Mouse (Mus musculus) MEL (cell line): ENCODE measurements around the gene Mtfmt.
A peak's percentile ranks its signal among the peaks of the same experiment; 100 is the strongest.

Experiments used
- CTCF ChIP-seq, 3 experiments: IDR thresholded peaks in 2 of 3; conservative IDR thresholded peaks in 1 of 3; 2 replicates each; pipeline ENCODE4 v1.5.1; 2011 to 2012; ENCODE audit warnings: low read length in 3 of 3, low read depth in 2 of 3, mild to moderate bottlenecking in 2 of 3, improper control_type of control experiment in 1 of 3, inconsistent platforms in 1 of 3, mixed read lengths in 1 of 3, moderate library complexity in 1 of 3; ENCODE audit not compliant: control insufficient read depth in 1 of 3, insufficient read depth in 1 of 3, poor library complexity in 1 of 3, severe bottlenecking in 1 of 3
- HCFC1 ChIP-seq: IDR thresholded peaks from 2 replicates; pipeline ENCODE4 v1.6.1; 2012; ENCODE audit warnings: low read depth, mild to moderate bottlenecking, inconsistent platforms, low read length, improper control_type of control experiment, moderate library complexity
- KAT2A ChIP-seq: conservative IDR thresholded peaks from 2 replicates; pipeline ENCODE4 v1.6.1; 2012; ENCODE audit warnings: low read depth, low read length, improper control_type of control experiment, inconsistent platforms
- MYB ChIP-seq: IDR thresholded peaks from 2 replicates; pipeline ENCODE4 v1.6.1; 2011; ENCODE audit warnings: mild to moderate bottlenecking, low read depth, low read length, improper control_type of control experiment
- POLR2A ChIP-seq, 2 experiments: IDR thresholded peaks; 2 replicates each; pipeline ENCODE4 v1.6.1; 2011 to 2012; ENCODE audit warnings: low read length in 2 of 2, mild to moderate bottlenecking in 2 of 2, control low read depth in 1 of 2, improper control_type of control experiment in 1 of 2, low read depth in 1 of 2, moderate library complexity in 1 of 2; ENCODE audit not compliant: control insufficient read depth in 1 of 2, insufficient read depth in 1 of 2, poor library complexity in 1 of 2
- TCF12 ChIP-seq: IDR thresholded peaks from 2 replicates; pipeline ENCODE4 v1.6.1; 2014; ENCODE audit warnings: low read depth, mild to moderate bottlenecking, inconsistent platforms, low read length, improper control_type of control experiment, moderate library complexity
- ZMIZ1 ChIP-seq: IDR thresholded peaks from 2 replicates; pipeline ENCODE4 v1.6.1; 2012; ENCODE audit warnings: low read depth, mild to moderate bottlenecking, inconsistent platforms, low read length, improper control_type of control experiment, moderate library complexity
- ZNF384 ChIP-seq: IDR thresholded peaks from 2 replicates; pipeline ENCODE4 v1.6.1; 2012; ENCODE audit warnings: low read depth, mild to moderate bottlenecking, inconsistent platforms, low read length, improper control_type of control experiment

GRCm38 (mm10) chr9:65435671-65436301 lies at the start of gene Mtfmt:
- TF ChIP-seq HCFC1 (peak; percentile 72), POLR2A (IDR thresholded peaks at IDR 0.05; ENCODE audit: control insufficient read depth in 1 of 2, insufficient read depth in 1 of 2, low read depth in 1 of 2, low read length in 2 of 2, poor library complexity in 1 of 2) (peak; percentile 89 to 92), CTCF (IDR thresholded peaks at IDR 0.05 in 2 of 3, conservative IDR thresholded peaks at IDR 0.05 in 1 of 3; ENCODE audit: control insufficient read depth in 1 of 3, insufficient read depth in 1 of 3, low read depth in 2 of 3, low read length in 3 of 3, poor library complexity in 1 of 3, severe bottlenecking in 1 of 3) (no peak), TCF12 (no peak), ZMIZ1 (peak; percentile 79; the same call in 1 of the 2 replicates), ZNF384 (no peak), KAT2A (no peak), MYB (no peak)
